Mouse (Mus musculus) neural tube, embryonic 13.5 days (tissue): ENCODE measurements at regions not wholly inside any gene's neighbourhood (a gene's known extent, or its start where the extent isn't known, plus 50 kb on each side); places are given as distances from the start of the nearest gene placed in this dataset.
"Not testable (repeated sequence)": the region's sequence is repeated elsewhere in the genome, so short reads cannot be mapped to it uniquely, and the experiment has no call there.

Experiments
- ATAC-seq: fragments of 200-750 bp; cut with Nextera tagmentation; 2 replicates; pipeline ENCODE4 v1.8.0; 2017; ENCODE audit warnings: low read depth, mild to moderate bottlenecking, moderate TSS enrichment, moderate library complexity
- H3K27ac ChIP-seq: fragments of 300-500 bp; sonication (generic); replicated peaks from 2 replicates; pipeline ENCODE4 v1.5.1; 2015; ENCODE audit warnings: moderate library complexity, mild to moderate bottlenecking, inconsistent platforms
- H3K27me3 ChIP-seq: fragments of 300-500 bp; sonication (generic); 2 replicates; pipeline ENCODE4 v1.6.1; 2015; ENCODE audit warnings: mild to moderate bottlenecking, inconsistent platforms
- H3K36me3 ChIP-seq: fragments of 300-500 bp; sonication (generic); 2 replicates; pipeline ENCODE4 v1.6.1; 2015; ENCODE audit warnings: mild to moderate bottlenecking, inconsistent platforms
- H3K4me1 ChIP-seq: fragments of 300-500 bp; sonication (generic); replicated peaks from 2 replicates; pipeline ENCODE4 v1.6.1; 2015; ENCODE audit warnings: inconsistent platforms
- H3K4me2 ChIP-seq: fragments of 300-500 bp; sonication (generic); 2 replicates; pipeline ENCODE4 v1.6.1; 2015; ENCODE audit warnings: inconsistent platforms, mild to moderate bottlenecking, moderate library complexity
- H3K4me3 ChIP-seq: fragments of 300-500 bp; sonication (generic); 2 replicates; pipeline ENCODE4 v1.5.1; 2015; ENCODE audit warnings: mild to moderate bottlenecking, inconsistent platforms
- H3K9ac ChIP-seq: fragments of 300-500 bp; sonication (generic); 2 replicates; pipeline ENCODE4 v1.6.1; 2015; ENCODE audit warnings: moderate library complexity, mild to moderate bottlenecking, inconsistent platforms
- H3K9me3 ChIP-seq: fragments of 300-500 bp; sonication (generic); 2 replicates; pipeline ENCODE4 v1.6.1; 2016; ENCODE audit warnings: inconsistent platforms
- WGBS: fragments of 180-500 bp; shearing (Covaris S2); methylation state at CpG from one replicate; pipeline ENCODE4 v1.1.7; 2015; 5-methylcytosine and 5-hydroxymethylcytosine counted together

DNA sequence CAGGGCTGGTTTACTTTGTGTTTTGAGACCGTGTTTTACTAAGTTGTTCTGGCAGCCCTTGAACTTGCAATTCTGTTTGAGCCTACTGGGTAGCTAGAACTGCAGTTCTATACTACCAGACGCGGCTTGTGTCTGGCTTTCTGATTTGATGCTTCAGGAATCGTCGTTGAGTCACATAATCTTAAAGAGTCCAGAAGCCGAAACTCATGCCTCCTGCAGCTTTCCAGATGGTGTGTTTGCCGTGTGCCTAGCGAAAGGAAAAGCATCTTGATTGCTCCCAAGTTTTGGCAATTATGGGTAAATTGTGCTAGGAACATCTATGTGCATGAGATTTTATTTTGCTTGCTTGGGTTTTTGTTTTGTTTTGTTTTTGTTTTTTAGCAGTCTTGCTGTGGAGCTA, 99.6 kb upstream of the Tgm3 start:
- no peak for ATAC-seq
- Histone ChIP-seq H3K27me3 (no peaks in the 10 kb centered on the region), H3K9me3 (no peaks in the 10 kb centered on the region), H3K4me3 (no peak overlapping the region), H3K4me1 (peaks cover 15% of the 10 kb centered on the region), H3K9ac (no peak overlapping the region), H3K4me2 (no peak overlapping the region), H3K27ac (no peak overlapping the region), H3K36me3 (no peaks in the 10 kb centered on the region)
- WGBS, result 76% methylated on average over 8 of the region's 8 CpGs

GRCm38 (mm10) chr2:129914261-129914660, 97.9 kb upstream of the Tgm3 start:
- Histone ChIP-seq H3K27me3 (no peaks in the 10 kb centered on the region), H3K36me3 (no peaks in the 10 kb centered on the region), H3K9ac (no peak overlapping the region), H3K9me3 (no peaks in the 10 kb centered on the region), H3K4me3 (no peak overlapping the region), H3K27ac (no peak overlapping the region), H3K4me2 (no peak overlapping the region), H3K4me1 (peaks cover 7% of the 10 kb centered on the region; the same call in 1 of the 2 replicates)
- ATAC-seq, result no peak
- 77% methylated on average over 8 of the region's 8 CpGs for WGBS

- Histone ChIP-seq H3K36me3 (no peaks in the 10 kb centered on the region), H3K4me1 (no peaks in the 10 kb centered on the region), H3K9me3 (no peaks in the 10 kb centered on the region), H3K4me2 (no peak overlapping the region), H3K27ac (no peak overlapping the region), H3K9ac (no peak overlapping the region), H3K4me3 (no peak overlapping the region), H3K27me3 (no peaks in the 10 kb centered on the region)
- WGBS, result 92% methylated on average over 7 of the region's 7 CpGs
- no peak for ATAC-seq
Observed at GRCm38 (mm10) chr2:129916411-129916810, 95.7 kb upstream of the Tgm3 start.

GRCm38 (mm10) chr2:129918141-129918790, 93.9 kb upstream of the Tgm3 start:
- no peaks in the 10 kb centered on the region for H3K36me3 ChIP-seq
- H3K27me3 ChIP-seq, result no peaks in the 10 kb centered on the region
- H3K4me3 ChIP-seq, result no peak overlapping the region
- H3K4me2 ChIP-seq, result no peak overlapping the region
- H3K9ac ChIP-seq, result no peak overlapping the region
- H3K4me1 ChIP-seq, result no peaks in the 10 kb centered on the region
- no peaks in the 10 kb centered on the region; the same call in 1 of the 2 replicates for H3K9me3 ChIP-seq
- WGBS, result 84% methylated on average over 9 of the region's 9 CpGs
- H3K27ac ChIP-seq, result no peak overlapping the region
- no peak for ATAC-seq

- H3K9ac ChIP-seq, result no peak overlapping the region
Observed at GRCm38 (mm10) chr2:129919551-129919950, 92.6 kb upstream of the Tgm3 start.

DNA sequence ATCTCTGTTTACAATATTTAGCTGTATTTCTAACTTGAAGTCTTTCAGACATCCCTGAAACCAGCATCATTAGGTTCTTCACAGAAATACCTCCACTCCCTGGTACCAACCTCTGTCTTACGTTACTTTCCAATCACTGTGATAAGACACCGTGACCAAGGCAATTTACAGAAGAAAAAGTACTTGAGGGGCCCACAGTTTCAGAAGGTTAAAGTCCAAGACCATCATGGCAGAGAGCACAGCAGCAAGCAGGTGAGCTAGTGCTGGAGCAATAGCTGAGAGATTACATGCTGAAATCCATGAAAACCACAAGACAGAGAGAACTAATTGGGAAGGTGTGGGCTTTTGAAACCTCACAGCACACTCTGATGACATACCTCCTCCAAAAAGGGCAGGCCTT, 84.9 kb upstream of the Tgm3 start:
- Histone ChIP-seq H3K4me3 (no peak overlapping the region), H3K9ac (no peak overlapping the region), H3K4me2 (no peak overlapping the region), H3K27me3 (no peaks in the 10 kb centered on the region), H3K27ac (no peak overlapping the region), H3K4me1 (no peaks in the 10 kb centered on the region), H3K36me3 (no peaks in the 10 kb centered on the region), H3K9me3 (no peaks in the 10 kb centered on the region; the same call in 1 of the 2 replicates)
- WGBS, result 84% methylated on average over 2 of the region's 2 CpGs
- ATAC-seq, result no peak

More at GRCm38 (mm10) chr2:129919551-129919950, 92.6 kb upstream of the Tgm3 start:
- Histone ChIP-seq H3K36me3 (no peaks in the 10 kb centered on the region), H3K27ac (no peak overlapping the region), H3K9me3 (no peaks in the 10 kb centered on the region; the same call in 1 of the 2 replicates), H3K4me1 (no peaks in the 10 kb centered on the region), H3K4me3 (no peak overlapping the region), H3K4me2 (no peak overlapping the region), H3K27me3 (no peaks in the 10 kb centered on the region)
- WGBS, result 92% methylated on average over 4 of the region's 4 CpGs
- no peak for ATAC-seq

DNA sequence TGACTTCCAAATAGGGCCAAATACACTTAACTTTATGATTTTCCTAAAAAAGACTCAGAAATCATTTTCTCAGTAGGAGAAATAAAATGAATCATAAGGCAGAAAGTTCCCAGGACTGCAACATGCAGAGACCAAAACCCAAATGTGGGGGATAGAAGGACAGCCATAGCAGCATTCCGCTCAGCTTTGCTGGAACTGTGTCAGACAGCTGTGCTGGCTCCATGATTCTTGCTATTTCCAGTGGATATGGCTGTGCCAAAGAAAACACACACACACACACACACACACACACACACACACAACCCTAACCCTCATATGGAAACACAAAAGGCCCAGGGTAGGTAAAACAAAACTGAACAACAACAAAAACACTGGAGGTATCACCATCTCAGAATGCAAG, 78.6 kb upstream of the Tgm3 start:
- H3K27ac ChIP-seq, result no peak overlapping the region
- no peaks in the 10 kb centered on the region for H3K36me3 ChIP-seq
- no peak overlapping the region for H3K4me3 ChIP-seq
- WGBS, result 92% methylated on average over 1 of the region's 1 CpGs
- no peak overlapping the region for H3K4me2 ChIP-seq
- H3K9ac ChIP-seq, result no peak overlapping the region
- H3K9me3 ChIP-seq, result no peaks in the 10 kb centered on the region
- ATAC-seq, result no peak
- no peaks in the 10 kb centered on the region for H3K27me3 ChIP-seq
- no peaks in the 10 kb centered on the region for H3K4me1 ChIP-seq

- 82% methylated on average over 4 of the region's 4 CpGs for WGBS
- H3K4me3 ChIP-seq, result no peak overlapping the region
- H3K36me3 ChIP-seq, result no peaks in the 10 kb centered on the region
- no peaks in the 10 kb centered on the region for H3K9me3 ChIP-seq
- H3K4me1 ChIP-seq, result peaks cover 4% of the 10 kb centered on the region; the same call in 1 of the 2 replicates
- no peak overlapping the region for H3K4me2 ChIP-seq
- H3K27ac ChIP-seq, result no peak overlapping the region
- H3K9ac ChIP-seq, result no peak overlapping the region
- ATAC-seq, result no peak
- no peaks in the 10 kb centered on the region for H3K27me3 ChIP-seq
Observed at GRCm38 (mm10) chr2:129942824-129943223, 69.3 kb upstream of the Tgm3 start.

DNA sequence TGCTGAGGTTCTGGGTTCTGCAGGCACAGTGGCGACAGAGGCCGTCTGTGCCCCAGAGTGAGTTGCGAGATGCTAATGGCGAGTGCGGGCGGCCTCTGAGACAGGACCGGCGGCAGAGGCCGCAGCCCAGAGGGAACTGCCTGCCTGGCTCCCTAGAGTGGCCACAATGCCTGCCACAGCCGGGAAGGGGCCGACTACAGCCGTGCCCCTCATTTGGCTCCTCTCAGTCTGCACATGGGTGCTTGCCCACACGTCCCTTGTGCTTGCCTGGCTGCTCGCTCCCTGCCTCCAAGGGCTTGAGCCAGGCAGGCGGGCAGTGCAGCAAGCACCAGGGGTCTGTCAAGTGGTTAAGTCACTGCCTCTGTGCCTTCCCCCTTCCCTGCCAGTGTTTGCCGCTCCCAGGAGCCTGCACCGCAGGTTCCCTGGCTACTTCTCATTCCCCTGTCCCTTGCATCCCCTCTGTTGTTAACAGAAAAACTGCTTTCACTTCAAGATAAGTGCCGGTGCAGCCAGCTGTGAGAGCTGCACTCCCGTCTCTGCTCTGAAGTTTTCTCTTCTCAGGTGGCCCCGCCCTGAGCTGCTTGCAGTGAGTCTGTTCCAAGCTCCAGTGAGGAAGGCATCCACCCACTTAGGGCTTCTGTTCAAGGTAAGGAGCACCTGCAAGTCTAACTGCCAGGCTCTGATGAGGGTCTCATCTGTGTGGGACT, 64.1 kb upstream of the Tgm3 start:
- ATAC-seq, result no peak
- Histone ChIP-seq H3K9me3 (no peaks in the 10 kb centered on the region), H3K27me3 (no peaks in the 10 kb centered on the region), H3K27ac (no peak overlapping the region), H3K4me2 (peak overlapping the region; percentile 40), H3K4me1 (peaks cover 7% of the 10 kb centered on the region; the same call in 1 of the 2 replicates), H3K9ac (0 out of 2 replicates have a peak overlapping the region, but pooled peaks have one; percentile 35), H3K4me3 (peak overlapping the region; percentile 15; the same call in 1 of the 2 replicates), H3K36me3 (no peaks in the 10 kb centered on the region)
- 45% methylated on average over 20 of the region's 20 CpGs for WGBS

DNA sequence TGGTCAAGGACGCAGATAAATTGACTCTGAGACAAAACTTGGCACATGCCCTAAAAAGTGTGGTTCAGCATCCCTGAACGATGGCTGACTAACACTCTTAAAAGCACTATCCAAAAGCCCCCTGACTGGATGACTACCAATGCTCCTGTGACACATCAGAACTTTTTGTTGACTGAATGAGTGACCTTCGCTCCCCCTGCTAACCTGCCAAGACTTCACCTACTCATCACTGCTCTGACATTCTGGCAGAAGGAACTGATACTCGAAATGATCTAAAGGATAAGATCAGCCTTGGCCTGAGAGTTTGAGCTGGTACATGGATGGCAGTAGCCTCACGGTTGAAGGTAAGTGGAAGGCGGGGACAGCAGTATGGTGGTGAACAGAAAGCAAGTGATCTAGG, 62.4 kb upstream of the Tgm3 start:
- H3K27me3 ChIP-seq, H3K4me3 ChIP-seq, H3K9ac ChIP-seq, ATAC-seq, H3K9me3 ChIP-seq, H3K4me1 ChIP-seq, H3K36me3 ChIP-seq, H3K4me2 ChIP-seq, H3K27ac ChIP-seq: not testable (repeated sequence)
- 93% methylated on average over 6 of the region's 6 CpGs for WGBS

- H3K9ac ChIP-seq, result no peak overlapping the region
- H3K4me3 ChIP-seq, result no peak overlapping the region
- peaks cover 17% of the 10 kb centered on the region for H3K4me1 ChIP-seq
- 92% methylated on average over 4 of the region's 4 CpGs for WGBS
- H3K9me3 ChIP-seq, result no peaks in the 10 kb centered on the region
- no peak overlapping the region for H3K27ac ChIP-seq
- H3K27me3 ChIP-seq, result no peaks in the 10 kb centered on the region
- no peak for ATAC-seq
- no peak overlapping the region for H3K4me2 ChIP-seq
- no peaks in the 10 kb centered on the region for H3K36me3 ChIP-seq
Observed at GRCm38 (mm10) chr2:129952486-129952885, 59.7 kb upstream of the Tgm3 start.

DNA sequence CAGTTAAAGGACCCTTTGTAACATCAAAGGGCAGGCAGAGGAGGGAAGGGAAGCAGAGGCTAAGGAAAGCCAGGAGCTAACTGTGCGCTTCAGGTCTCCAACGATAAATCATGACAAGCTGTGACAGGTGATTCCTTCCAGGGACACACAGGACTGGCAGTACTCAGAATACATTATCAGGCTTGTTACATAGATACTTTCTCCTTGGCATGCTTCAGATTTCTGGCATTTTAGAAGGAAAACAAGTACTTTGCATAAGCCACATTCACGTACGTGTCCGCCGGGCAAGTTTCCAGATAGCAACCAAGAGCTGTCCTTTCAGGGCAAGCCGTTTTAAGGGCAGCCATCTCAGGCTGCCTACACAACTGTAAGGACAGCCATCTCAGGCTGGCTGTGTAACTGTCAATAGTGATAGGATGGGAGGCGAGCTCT, 56.9 kb upstream of the Tgm3 start:
- Histone ChIP-seq H3K36me3 (no peaks in the 10 kb centered on the region), H3K9ac (no peak overlapping the region), H3K4me1 (peaks cover 15% of the 10 kb centered on the region), H3K9me3 (no peaks in the 10 kb centered on the region), H3K4me3 (no peak overlapping the region), H3K27me3 (no peaks in the 10 kb centered on the region), H3K27ac (no peak overlapping the region), H3K4me2 (no peak overlapping the region)
- 51% methylated on average over 8 of the region's 8 CpGs for WGBS
- peak; percentile 59 for ATAC-seq
